Mouse (Mus musculus): ENCODE data around the gene Fdxr. TPM values are rescaled to one million over a fixed set of nuclear protein-coding genes. Genes with fewer than 3 reads are reported as not detected.

Fdxr gene
- polyA plus RNA-seq, 1 experiment from 2014 or later: 19.4 TPM

DNA sequence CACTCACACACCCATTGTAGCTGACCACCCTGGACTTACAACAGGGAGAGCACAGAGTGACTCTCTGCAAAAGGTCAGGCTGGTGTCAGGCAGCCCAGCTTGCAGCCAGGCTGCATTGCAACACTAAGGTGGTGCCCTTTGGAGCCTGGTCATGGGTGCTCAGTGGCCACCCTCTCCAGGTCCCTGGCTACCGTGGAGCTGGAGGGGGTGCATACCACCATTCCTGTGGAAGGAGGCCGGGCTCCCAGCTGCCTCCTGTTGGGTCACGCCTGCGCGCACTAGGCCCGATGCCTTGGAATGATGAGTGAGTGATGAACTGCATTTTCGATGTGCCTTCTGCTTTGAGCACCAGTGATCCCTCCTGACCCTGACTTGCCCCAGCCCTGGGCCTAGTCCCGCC is 32.0 kb downstream of the Fdxr start:
- no peak for ATAC-seq (ENCODE audit: low read depth)
- H3K4me1 ChIP-seq (replicated peaks): peaks cover 82% of the 10 kb centered on the region
- 83% methylated on average over 8 of the region's 8 CpGs for WGBS
- no peaks in the 10 kb centered on the region for H3K9me3 ChIP-seq
- no peak overlapping the region for H3K4me2 ChIP-seq
- no peak overlapping the region for H3K4me3 ChIP-seq
- H3K27me3 ChIP-seq: peaks cover 43% of the 10 kb centered on the region
- H3K36me3 ChIP-seq: peaks cover 17% of the 10 kb centered on the region
- no peak overlapping the region for H3K27ac ChIP-seq (replicated peaks)
- H3K9ac ChIP-seq: no peak overlapping the region

- Histone ChIP-seq H3K9ac (no peak overlapping the region), H3K4me1 (replicated peaks) (peaks cover 87% of the 10 kb centered on the region), H3K27me3 (peaks cover 33% of the 10 kb centered on the region), H3K36me3 (peaks cover 17% of the 10 kb centered on the region), H3K4me2 (no peak overlapping the region), H3K27ac (replicated peaks) (no peak overlapping the region), H3K4me3 (no peak overlapping the region), H3K9me3 (no peaks in the 10 kb centered on the region)
- WGBS: 94% methylated on average over 12 of the region's 12 CpGs
- no peak for ATAC-seq (ENCODE audit: low read depth)
Measured at GRCm38 (mm10) chr11:115243783-115244182, 33.1 kb downstream of the Fdxr start.

DNA sequence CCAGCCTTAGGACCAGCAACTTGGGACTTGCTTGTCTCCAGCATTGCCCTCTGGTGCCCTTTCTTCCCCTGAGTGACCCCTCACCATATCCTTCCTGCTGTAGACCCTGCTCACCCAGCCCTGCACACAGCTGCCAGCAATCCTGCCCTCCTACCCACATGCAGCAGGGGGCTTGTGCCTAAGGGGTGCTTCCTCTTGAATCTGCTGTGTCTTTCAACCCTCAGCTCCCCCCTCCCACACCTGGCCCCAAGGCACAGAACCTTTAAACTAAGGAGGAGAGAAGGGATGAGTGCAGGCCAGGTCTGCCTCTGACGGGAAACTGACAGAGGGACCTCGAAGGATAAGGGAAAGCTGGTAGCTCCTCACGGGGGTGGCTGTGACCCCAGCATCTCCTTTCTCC is 34.1 kb downstream of the Fdxr start:
- no peak for ATAC-seq (ENCODE audit: low read depth)
- WGBS: 85% methylated on average over 3 of the region's 3 CpGs
- Histone ChIP-seq H3K27ac (replicated peaks) (no peak overlapping the region), H3K27me3 (peaks cover 23% of the 10 kb centered on the region), H3K9me3 (no peaks in the 10 kb centered on the region), H3K9ac (no peak overlapping the region), H3K4me3 (no peak overlapping the region), H3K4me2 (no peak overlapping the region), H3K4me1 (replicated peaks) (peaks cover 83% of the 10 kb centered on the region), H3K36me3 (peaks cover 17% of the 10 kb centered on the region)

DNA sequence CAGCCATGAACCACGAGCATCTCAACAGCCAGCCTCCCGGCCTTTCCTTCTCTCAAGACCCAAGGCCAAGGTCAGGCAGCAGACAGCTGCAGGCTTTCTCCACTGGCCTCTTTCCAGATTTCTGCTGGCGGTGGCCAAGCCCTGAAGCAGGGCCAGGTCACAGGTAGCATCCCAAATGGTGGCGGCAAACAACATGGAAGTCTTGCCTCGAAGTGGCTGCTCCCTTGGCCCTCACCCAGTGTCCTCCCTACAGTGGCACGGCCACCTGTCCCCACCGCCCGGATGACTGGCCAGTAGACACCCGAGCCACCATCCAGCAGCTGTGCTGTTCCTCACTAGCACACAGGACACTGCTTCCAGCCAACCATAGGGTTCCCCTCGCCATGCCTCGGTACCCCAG is 35.4 kb downstream of the Fdxr start:
- H3K4me3 ChIP-seq: no peak overlapping the region
- no peak overlapping the region for H3K4me2 ChIP-seq
- no peaks in the 10 kb centered on the region for H3K9me3 ChIP-seq
- ATAC-seq (ENCODE audit: low read depth): no peak
- peak overlapping the region; percentile 59 for H3K27ac ChIP-seq (replicated peaks)
- peaks cover 13% of the 10 kb centered on the region; the same call in 1 of the 2 replicates for H3K27me3 ChIP-seq
- H3K36me3 ChIP-seq: peaks cover 17% of the 10 kb centered on the region
- H3K4me1 ChIP-seq (replicated peaks): peaks cover 79% of the 10 kb centered on the region
- WGBS: 57% methylated on average over 11 of the region's 11 CpGs
- peak overlapping the region; percentile 31; the same call in 1 of the 2 replicates for H3K9ac ChIP-seq

DNA sequence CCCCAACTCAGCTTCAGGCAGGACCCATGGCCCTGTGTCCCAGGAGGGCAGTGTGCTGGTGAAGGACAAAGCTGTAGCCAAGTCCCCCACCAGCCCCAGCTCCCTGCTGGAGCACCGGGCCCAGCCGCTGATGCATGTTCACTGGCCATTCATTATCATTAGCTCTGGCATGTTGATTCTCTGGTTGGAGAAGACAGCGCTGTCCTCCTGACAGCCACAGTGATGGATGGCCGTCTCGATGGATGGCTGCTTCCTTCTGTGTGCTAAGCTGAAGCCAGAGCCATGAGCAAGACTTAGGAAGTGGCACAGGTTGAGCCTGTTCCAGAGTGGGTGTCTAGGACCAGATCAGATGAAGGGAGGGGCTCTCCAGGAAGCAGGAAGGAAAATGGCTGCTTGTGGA is 40.3 kb downstream of the Fdxr start:
- Histone ChIP-seq H3K9ac (0 out of 2 replicates have a peak overlapping the region, but pooled peaks have one; percentile 39), H3K4me3 (no peak overlapping the region), H3K36me3 (no peaks in the 10 kb centered on the region), H3K27me3 (peaks cover 4% of the 10 kb centered on the region; the same call in 1 of the 2 replicates), H3K4me1 (replicated peaks) (peaks cover 89% of the 10 kb centered on the region), H3K9me3 (no peaks in the 10 kb centered on the region), H3K4me2 (no peak overlapping the region), H3K27ac (replicated peaks) (peak overlapping the region; percentile 68)
- 7% methylated on average over 5 of the region's 5 CpGs for WGBS
- ATAC-seq (ENCODE audit: low read depth): peak; percentile 50; the same call in 1 of the 2 replicates

- no peak overlapping the region for H3K9ac ChIP-seq
- no peak for ATAC-seq (ENCODE audit: low read depth)
- WGBS: 75% methylated on average over 15 of the region's 15 CpGs
- H3K4me1 ChIP-seq (replicated peaks): peaks cover 85% of the 10 kb centered on the region
- no peaks in the 10 kb centered on the region for H3K9me3 ChIP-seq
- peak overlapping the region; percentile 10 for H3K27ac ChIP-seq (replicated peaks)
- H3K4me2 ChIP-seq: no peak overlapping the region
- peaks cover 4% of the 10 kb centered on the region for H3K27me3 ChIP-seq
- no peak overlapping the region for H3K4me3 ChIP-seq
- H3K36me3 ChIP-seq: no peaks in the 10 kb centered on the region
Measured at GRCm38 (mm10) chr11:115234320-115235044, 42.4 kb downstream of the Fdxr start.

DNA sequence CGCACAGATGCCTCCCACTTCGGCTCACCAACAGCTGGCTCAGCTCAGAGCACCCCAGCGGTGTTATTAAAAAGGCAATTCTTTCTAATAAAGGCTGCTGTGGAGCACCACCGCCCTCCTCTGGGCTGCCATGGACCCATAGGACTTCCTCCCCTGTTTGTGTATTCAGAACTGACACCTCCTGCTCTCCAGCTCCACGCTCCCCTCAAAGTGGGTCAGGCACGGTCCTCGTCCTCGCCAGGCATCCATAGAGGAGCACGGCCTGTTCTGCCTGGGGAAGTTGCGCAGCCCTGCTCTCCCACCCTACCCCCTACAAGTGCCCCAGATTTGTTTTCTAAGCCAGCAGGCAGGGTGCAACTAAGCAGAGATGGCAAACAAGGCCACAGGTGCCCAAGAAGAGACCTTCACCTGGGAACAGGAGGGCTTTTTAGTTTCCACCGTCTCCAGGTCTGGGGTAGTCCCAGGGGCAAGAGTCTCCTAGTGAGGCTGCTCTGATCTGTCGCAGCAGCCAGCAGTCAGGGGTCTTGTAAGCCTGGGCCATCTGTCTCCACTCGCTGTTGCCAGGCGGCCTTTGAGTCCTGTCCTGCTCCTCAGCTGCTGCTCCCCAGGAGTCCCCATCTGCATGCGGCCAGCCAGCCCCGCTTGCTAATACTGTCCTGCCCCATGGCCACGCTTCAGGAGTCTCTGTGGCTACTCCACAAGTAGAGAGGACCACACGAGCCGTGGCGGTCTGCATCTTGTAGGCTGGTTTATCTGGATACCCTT is 43.1 kb downstream of the Fdxr start:
- Histone ChIP-seq H3K27ac (replicated peaks) (peak overlapping the region; percentile 10), H3K9ac (no peak overlapping the region), H3K36me3 (no peaks in the 10 kb centered on the region), H3K9me3 (no peaks in the 10 kb centered on the region), H3K4me3 (no peak overlapping the region), H3K4me1 (replicated peaks) (peaks cover 85% of the 10 kb centered on the region), H3K27me3 (peaks cover 4% of the 10 kb centered on the region), H3K4me2 (no peak overlapping the region)
- 31% methylated on average over 20 of the region's 20 CpGs for WGBS
- ATAC-seq (ENCODE audit: low read depth): peak; percentile 25; the same call in 1 of the 2 replicates

- Histone ChIP-seq H3K27ac (replicated peaks) (no peak overlapping the region), H3K36me3 (no peaks in the 10 kb centered on the region), H3K4me3 (no peak overlapping the region), H3K4me2 (no peak overlapping the region), H3K4me1 (replicated peaks) (peaks cover 87% of the 10 kb centered on the region), H3K9me3 (no peaks in the 10 kb centered on the region), H3K9ac (no peak overlapping the region), H3K27me3 (peaks cover 4% of the 10 kb centered on the region)
- ATAC-seq (ENCODE audit: low read depth): no peak
- WGBS: 68% methylated on average over 5 of the region's 5 CpGs
Measured at GRCm38 (mm10) chr11:115232889-115233288, 44.0 kb downstream of the Fdxr start.

DNA sequence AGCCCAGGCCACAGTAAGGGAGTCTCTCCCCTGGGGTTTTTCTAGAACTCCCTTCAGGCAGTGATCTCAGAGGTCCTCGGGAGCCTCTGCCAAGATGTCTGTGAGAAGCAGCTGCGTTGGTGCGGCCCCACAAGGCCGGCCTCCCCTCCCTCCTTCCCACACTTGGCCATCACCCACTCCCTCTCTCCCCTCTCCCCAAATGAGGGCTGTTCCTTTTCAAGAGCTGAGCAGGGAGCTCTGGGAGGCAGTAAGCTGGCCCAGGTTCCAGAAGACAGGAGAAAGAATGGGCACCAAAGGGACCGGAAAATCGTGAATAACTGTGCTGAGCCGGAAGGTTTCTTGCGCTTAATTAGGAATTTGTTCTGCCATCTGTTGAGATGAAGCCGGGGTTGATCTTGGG is 44.9 kb downstream of the Fdxr start:
- H3K9me3 ChIP-seq: no peaks in the 10 kb centered on the region
- H3K36me3 ChIP-seq: no peaks in the 10 kb centered on the region
- WGBS: 17% methylated on average over 9 of the region's 9 CpGs
- peak overlapping the region; percentile 39; the same call in 1 of the 2 replicates for H3K27ac ChIP-seq (replicated peaks)
- peaks cover 93% of the 10 kb centered on the region for H3K4me1 ChIP-seq (replicated peaks)
- H3K9ac ChIP-seq: no peak overlapping the region
- no peak for ATAC-seq (ENCODE audit: low read depth)
- no peaks in the 10 kb centered on the region; the same call in none of the 2 replicates for H3K27me3 ChIP-seq
- no peak overlapping the region for H3K4me3 ChIP-seq
- no peak overlapping the region for H3K4me2 ChIP-seq

DNA sequence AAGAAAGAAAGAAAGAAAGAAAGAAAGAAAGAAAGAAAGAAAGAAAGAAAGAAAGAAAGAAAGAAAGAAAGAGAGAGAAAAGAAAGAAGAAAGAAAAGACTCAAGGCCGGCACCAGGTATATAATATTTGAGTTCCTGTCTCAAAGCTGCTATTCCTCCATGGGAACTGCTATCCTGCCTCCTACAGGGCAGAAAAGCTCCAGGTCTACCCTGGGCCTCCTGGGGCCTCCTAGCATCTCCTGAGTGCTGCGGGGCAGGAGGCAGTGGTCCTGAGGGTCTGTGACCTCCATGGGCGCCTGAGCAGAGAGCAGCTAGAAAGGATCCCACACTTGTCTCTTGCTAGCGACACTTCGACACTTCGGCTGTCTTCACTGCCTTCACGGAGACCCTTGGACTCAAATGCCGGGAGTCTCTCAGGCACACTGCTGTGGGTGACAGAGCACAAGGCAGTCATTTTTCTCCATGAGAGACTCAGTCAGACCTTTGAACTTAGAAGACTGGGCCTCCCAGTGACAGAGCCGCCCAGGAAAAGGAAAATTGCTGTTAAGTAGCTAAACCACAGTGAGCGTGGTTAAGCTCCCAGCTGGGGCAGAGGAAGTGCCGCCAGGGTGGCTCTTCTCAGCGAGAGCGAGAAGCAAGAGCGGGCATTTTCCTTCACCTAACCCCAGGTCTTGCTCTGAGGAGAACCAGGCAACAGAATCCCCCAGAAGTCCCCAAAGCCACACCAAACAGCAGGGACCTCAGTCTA is 45.5 kb downstream of the Fdxr start:
- Histone ChIP-seq H3K9me3 (no peaks in the 10 kb centered on the region), H3K4me1 (replicated peaks) (peaks cover 93% of the 10 kb centered on the region), H3K27me3 (no peaks in the 10 kb centered on the region; the same call in none of the 2 replicates), H3K9ac (no peak overlapping the region), H3K27ac (replicated peaks) (peak overlapping the region; percentile 39), H3K4me2 (no peak overlapping the region), H3K4me3 (no peak overlapping the region), H3K36me3 (no peaks in the 10 kb centered on the region)
- ATAC-seq (ENCODE audit: low read depth): no peak
- 44% methylated on average over 14 of the region's 14 CpGs for WGBS

DNA sequence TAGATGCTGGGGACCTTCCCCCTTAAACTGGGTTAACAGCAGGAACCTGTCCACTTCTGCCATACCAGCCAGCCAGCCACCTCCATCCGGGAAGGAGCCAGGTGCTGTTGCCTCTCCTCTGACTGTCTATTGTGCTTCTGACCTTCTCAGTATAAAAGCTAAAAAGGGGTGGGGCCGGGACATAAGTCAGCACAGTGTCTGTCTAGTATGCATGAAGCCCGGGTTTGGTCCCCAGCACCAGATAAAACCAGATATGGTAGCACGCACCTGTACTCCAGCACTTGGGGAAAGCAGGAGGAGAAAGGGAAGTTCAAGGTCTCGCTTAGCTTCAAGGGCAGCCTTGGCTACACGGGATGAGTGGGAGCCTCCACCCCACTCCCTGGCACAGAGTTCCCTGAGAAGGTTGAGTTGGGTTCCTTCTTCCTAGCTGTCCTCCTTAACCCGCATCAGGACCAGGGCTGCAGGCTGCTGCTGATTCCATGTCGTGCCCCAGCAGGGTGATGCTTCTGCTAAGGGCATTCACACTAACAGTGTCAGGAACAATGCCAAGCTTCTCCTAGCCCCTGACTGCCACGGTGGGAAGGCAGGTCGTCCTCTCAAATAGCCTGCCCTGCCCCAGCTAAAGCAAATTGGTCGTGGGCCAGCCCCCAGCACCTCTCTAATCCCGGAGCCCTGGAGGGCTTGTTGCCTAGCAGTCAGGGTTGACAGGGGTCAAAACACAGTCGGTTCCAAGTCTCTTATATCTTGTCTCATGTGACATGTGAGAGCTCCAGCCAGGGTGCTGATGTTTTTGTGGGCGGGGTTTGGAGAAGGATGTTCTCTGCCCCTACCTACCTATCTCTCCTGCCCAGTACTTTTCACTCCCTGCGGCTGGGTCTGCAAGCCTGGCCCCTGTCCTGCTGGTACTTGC is 47.6 kb downstream of the Fdxr start:
- H3K27me3 ChIP-seq: no peaks in the 10 kb centered on the region; the same call in none of the 2 replicates
- no peak overlapping the region for H3K27ac ChIP-seq (replicated peaks)
- H3K4me1 ChIP-seq (replicated peaks): peaks cover 92% of the 10 kb centered on the region
- no peak for ATAC-seq (ENCODE audit: low read depth)
- no peak overlapping the region for H3K4me2 ChIP-seq
- H3K36me3 ChIP-seq: no peaks in the 10 kb centered on the region
- H3K4me3 ChIP-seq: no peak overlapping the region
- H3K9ac ChIP-seq: no peak overlapping the region
- 49% methylated on average over 15 of the region's 15 CpGs for WGBS
- no peaks in the 10 kb centered on the region for H3K9me3 ChIP-seq
